Mouse (Mus musculus) liver, embryonic 13.5 days (tissue): Measurements from ENCODE around the gene Armh1. TPM values are rescaled to one million over a fixed set of nuclear protein-coding genes. Genes with fewer than 3 reads are reported as not detected.
"Not testable (repeated sequence)": the region's sequence is repeated elsewhere in the genome, so short reads cannot be mapped to it uniquely, and the experiment has no call there.

Experiments used
- ATAC-seq: fragments of 200-750 bp; cut with Nextera tagmentation; 2 replicates; pipeline ENCODE4 v1.8.0; 2017; ENCODE audit warnings: low read depth, mild to moderate bottlenecking, moderate number of reproducible peaks, moderate library complexity
- DNase-seq: peaks from one replicate; pipeline ENCODE4 v3.0.0; 2022
- H3K27ac ChIP-seq: fragments of 300-500 bp; sonication (generic); 2 replicates; pipeline ENCODE4 v1.5.1; 2015; ENCODE audit warnings: moderate library complexity, mild to moderate bottlenecking, inconsistent platforms
- H3K27me3 ChIP-seq: fragments of 300-500 bp; sonication (generic); 2 replicates; pipeline ENCODE4 v1.6.1; 2015; ENCODE audit warnings: mild to moderate bottlenecking, inconsistent platforms
- H3K36me3 ChIP-seq: fragments of 300-500 bp; sonication (generic); 2 replicates; pipeline ENCODE4 v1.6.1; 2015; ENCODE audit warnings: mild to moderate bottlenecking, inconsistent platforms
- H3K4me1 ChIP-seq: fragments of 300-500 bp; sonication (generic); replicated peaks from 2 replicates; pipeline ENCODE4 v1.6.1; 2015; ENCODE audit warnings: inconsistent platforms
- H3K4me2 ChIP-seq: fragments of 300-500 bp; sonication (generic); 2 replicates; pipeline ENCODE4 v1.6.1; 2015; ENCODE audit warnings: inconsistent platforms, mild to moderate bottlenecking, moderate library complexity
- H3K4me3 ChIP-seq: fragments of 300-500 bp; sonication (generic); replicated peaks from 2 replicates; pipeline ENCODE4 v1.5.1; 2015; ENCODE audit warnings: mild to moderate bottlenecking, inconsistent platforms
- H3K9ac ChIP-seq: fragments of 300-500 bp; sonication (generic); 2 replicates; pipeline ENCODE4 v1.6.1; 2015; ENCODE audit warnings: mild to moderate bottlenecking, inconsistent platforms
- H3K9me3 ChIP-seq: fragments of 300-500 bp; sonication (generic); replicated peaks from 2 replicates; pipeline ENCODE4 v1.6.1; 2016; ENCODE audit warnings: inconsistent platforms
- WGBS: fragments of 180-500 bp; shearing (Covaris S2); methylation state at CpG from one replicate; pipeline ENCODE4 v1.1.7; 2015; ENCODE audit not compliant: insufficient replicate concordance; 5-methylcytosine and 5-hydroxymethylcytosine counted together
- polyA plus RNA-seq: library from polyadenylated mRNA; unstranded; fragments of >200 nt; fragmentation: Nextera tagmentation; extraction: Ambion mirVana; gene quantifications from 2 replicates; pipeline ENCODE4 v1.2.1, GENCODE M21; 2015

Armh1 gene
- polyA plus RNA-seq, 1 experiment from 2014 or later = not detected

GRCm38 (mm10) chr4:117189382-117189855 lies 62.5 kb downstream of the Armh1 start:
- peak overlapping the region; percentile 51 for H3K4me3 ChIP-seq
- peak overlapping the region; percentile 72 for H3K9ac ChIP-seq
- WGBS = under 1% methylated on average over 16 of the region's 16 CpGs
- peaks cover 21% of the 10 kb centered on the region for H3K4me1 ChIP-seq
- peak overlapping the region; percentile 83 for H3K27ac ChIP-seq
- H3K9me3 ChIP-seq = no peaks in the 10 kb centered on the region
- H3K27me3 ChIP-seq = 0 out of 2 replicates have a peak, but pooled peaks cover 3% of the 10 kb centered on the region
- DNase-seq (peak; percentile 77), ATAC-seq (peak; percentile 50)
- peak overlapping the region; percentile 62 for H3K4me2 ChIP-seq
- no peaks in the 10 kb centered on the region for H3K36me3 ChIP-seq

GRCm38 (mm10) chr4:117188969-117189368 lies 63.0 kb downstream of the Armh1 start:
- DNase-seq = no peak
- 60% methylated on average over 3 of the region's 3 CpGs for WGBS
- Histone ChIP-seq H3K36me3 (no peaks in the 10 kb centered on the region), H3K4me2 (peak overlapping the region; percentile 62), H3K4me3 (peak overlapping the region; percentile 51), H3K9ac (peak overlapping the region; percentile 72), H3K27me3 (0 out of 2 replicates have a peak, but pooled peaks cover 3% of the 10 kb centered on the region), H3K27ac (peak overlapping the region; percentile 83), H3K4me1 (peaks cover 21% of the 10 kb centered on the region), H3K9me3 (no peaks in the 10 kb centered on the region)
- no peak for ATAC-seq

GRCm38 (mm10) chr4:117182759-117183096 lies 69.2 kb downstream of the Armh1 start:
- not testable (repeated sequence) for DNase-seq, H3K27me3 ChIP-seq, H3K9me3 ChIP-seq
- Histone ChIP-seq H3K36me3 (peaks cover 26% of the 10 kb centered on the region), H3K4me1 (peaks cover 27% of the 10 kb centered on the region), H3K4me2 (peak overlapping the region; percentile 80), H3K27ac (peak overlapping the region; percentile 83; the same call in 1 of the 2 replicates), H3K4me3 (peak overlapping the region; percentile 81), H3K9ac (peak overlapping the region; percentile 64)
- ATAC-seq = peak; percentile 61
- 11% methylated on average over 9 of the region's 9 CpGs for WGBS

- Histone ChIP-seq H3K9me3 (no peaks in the 10 kb centered on the region), H3K4me1 (peaks cover 27% of the 10 kb centered on the region), H3K4me2 (peak within 1 kb of the TSS; percentile 80), H3K27ac (peak within 1 kb of the TSS; percentile 83), H3K4me3 (peak within 1 kb of the TSS; percentile 81), H3K9ac (peak within 1 kb of the TSS; percentile 82), H3K36me3 (peaks cover 33% of the 10 kb centered on the region), H3K27me3 (0 out of 2 replicates have a peak, but pooled peaks cover 3% of the 10 kb centered on the region)
- ATAC-seq (peak; percentile 98), DNase-seq (peak; percentile 85)
- WGBS = under 1% methylated on average over 42 of the region's 42 CpGs
These were observed 69.8 kb downstream of the Armh1 start, which contains the start of gene Kif2c for GRCm38 (mm10) chr4:117181863-117182758. TSS of gene Kif2c (minus strand) at chr4:117182639.

- no peaks in the 10 kb centered on the region for H3K4me1 ChIP-seq
- no peak overlapping the region for H3K4me3 ChIP-seq
- H3K9ac ChIP-seq = no peak overlapping the region
- no peaks in the 10 kb centered on the region for H3K9me3 ChIP-seq
- 82% methylated on average over 5 of the region's 5 CpGs for WGBS
- no peak overlapping the region for H3K27ac ChIP-seq
- H3K36me3 ChIP-seq = peaks cover 100% of the 10 kb centered on the region
- H3K27me3 ChIP-seq = no peaks in the 10 kb centered on the region
- no peak for ATAC-seq
- no peak for DNase-seq
- H3K4me2 ChIP-seq = no peak overlapping the region
These were observed 82.0 kb downstream of the Armh1 start for GRCm38 (mm10) chr4:117169936-117170335.

Other genes with a start within 250 kb of the Armh1 start
- gene Eif2b3, start 232.7 kb downstream of the Armh1 start, polyA plus RNA-seq = 46.4 and 49.8 TPM in 2 replicates
- gene Ptch2, start 156.1 kb downstream of the Armh1 start, polyA plus RNA-seq = 0.36 and 0.51 TPM in 2 replicates
- 5.5 and 5.6 TPM in 2 replicates for gene Btbd19, start 126.4 kb downstream of the Armh1 start, polyA plus RNA-seq
- gene Tctex1d4, start 125.3 kb downstream of the Armh1 start, polyA plus RNA-seq = not detected in 2 replicates
- 1.2 and 1.3 TPM in 2 replicates for gene Plk3, start 118.2 kb downstream of the Armh1 start, polyA plus RNA-seq
- 877 and 919 TPM in 2 replicates for gene Rps8, start 95.9 kb downstream of the Armh1 start, polyA plus RNA-seq
- gene Kif2c, start 69.5 kb downstream of the Armh1 start, polyA plus RNA-seq = 35.8 and 43.1 TPM in 2 replicates
- 3.5 and 3.6 TPM in 2 replicates for gene Tmem53, start 174 bp downstream of the Armh1 start, polyA plus RNA-seq
- 31.6 and 34.2 TPM in 2 replicates for gene Rnf220, start 244.9 kb upstream of the Armh1 start, polyA plus RNA-seq